Mouse (Mus musculus): ENCODE data around the gene Ip6k2. TPM values are rescaled to one million over a fixed set of nuclear protein-coding genes. Genes with fewer than 3 reads are reported as not detected.

The Ip6k2 gene
- polyA plus RNA-seq, 1 experiment, result 93.8 TPM

- Histone ChIP-seq H3K4me1 (ENCODE audit: control insufficient read depth, insufficient read depth, low read length) (no peaks in the 10 kb centered on the region), H3K4me3 (ENCODE audit: insufficient read depth, low read length) (peak within 1 kb of the TSS; percentile 25), H3K27ac (ENCODE audit: insufficient read depth, low read length) (no peak within 1 kb of the TSS)
- TF ChIP-seq POLR2A (IDR thresholded peaks at IDR 0.05; ENCODE audit: low read depth, low read length) (no peak), CTCF (IDR thresholded peaks at IDR 0.05; ENCODE audit: borderline replicate concordance, insufficient read depth, low read length) (no peak)
Observed at GRCm38 (mm10) chr9:108825820-108826699, 42.5 kb downstream of the Ip6k2 start, which contains the start of gene Celsr3. Celsr3 (plus strand) TSS chr9:108826320.

GRCm38 (mm10) chr9:108826700-108827340 lies 43.2 kb downstream of the Ip6k2 start:
- TF ChIP-seq POLR2A (IDR thresholded peaks at IDR 0.05; ENCODE audit: low read depth, low read length), result no peak
- no peak for TF ChIP-seq CTCF (IDR thresholded peaks at IDR 0.05; ENCODE audit: borderline replicate concordance, insufficient read depth, low read length)
- Histone ChIP-seq H3K27ac (ENCODE audit: insufficient read depth, low read length) (no peak overlapping the region), H3K4me1 (ENCODE audit: control insufficient read depth, insufficient read depth, low read length) (no peaks in the 10 kb centered on the region), H3K4me3 (ENCODE audit: insufficient read depth, low read length) (peak overlapping the region; percentile 25)

- Histone ChIP-seq H3K27ac (ENCODE audit: insufficient read depth, low read length) (no peak overlapping the region), H3K4me3 (ENCODE audit: insufficient read depth, low read length) (peak overlapping the region; percentile 25; the same call in 1 of the 2 replicates), H3K4me1 (ENCODE audit: control insufficient read depth, insufficient read depth, low read length) (no peaks in the 10 kb centered on the region)
- peak; percentile 23; the same call in 1 of the 2 replicates for TF ChIP-seq CTCF (IDR thresholded peaks at IDR 0.05; ENCODE audit: borderline replicate concordance, insufficient read depth, low read length)
- no peak for TF ChIP-seq POLR2A (IDR thresholded peaks at IDR 0.05; ENCODE audit: low read depth, low read length)
Observed at GRCm38 (mm10) chr9:108827454-108827853, 43.9 kb downstream of the Ip6k2 start.

GRCm38 (mm10) chr9:108827906-108828305 lies 44.3 kb downstream of the Ip6k2 start:
- no peak overlapping the region for H3K4me3 ChIP-seq (ENCODE audit: insufficient read depth, low read length)
- H3K27ac ChIP-seq (ENCODE audit: insufficient read depth, low read length), result no peak overlapping the region
- TF ChIP-seq POLR2A (IDR thresholded peaks at IDR 0.05; ENCODE audit: low read depth, low read length), result no peak
- no peak for TF ChIP-seq CTCF (IDR thresholded peaks at IDR 0.05; ENCODE audit: borderline replicate concordance, insufficient read depth, low read length)
- H3K4me1 ChIP-seq (ENCODE audit: control insufficient read depth, insufficient read depth, low read length), result no peaks in the 10 kb centered on the region

GRCm38 (mm10) chr9:108831637-108832036 lies 48.0 kb downstream of the Ip6k2 start:
- TF ChIP-seq POLR2A (IDR thresholded peaks at IDR 0.05; ENCODE audit: low read depth, low read length) (no peak), CTCF (IDR thresholded peaks at IDR 0.05; ENCODE audit: borderline replicate concordance, insufficient read depth, low read length) (no peak)
- H3K4me3 ChIP-seq (ENCODE audit: insufficient read depth, low read length), result peak overlapping the region; percentile 48; the same call in 1 of the 2 replicates
- no peaks in the 10 kb centered on the region for H3K4me1 ChIP-seq (ENCODE audit: control insufficient read depth, insufficient read depth, low read length)
- H3K27ac ChIP-seq (ENCODE audit: insufficient read depth, low read length), result no peak overlapping the region

- Histone ChIP-seq H3K4me1 (ENCODE audit: control insufficient read depth, insufficient read depth, low read length) (no peaks in the 10 kb centered on the region), H3K4me3 (ENCODE audit: insufficient read depth, low read length) (peak overlapping the region; percentile 48), H3K27ac (ENCODE audit: insufficient read depth, low read length) (no peak overlapping the region)
- TF ChIP-seq CTCF (IDR thresholded peaks at IDR 0.05; ENCODE audit: borderline replicate concordance, insufficient read depth, low read length) (no peak), POLR2A (IDR thresholded peaks at IDR 0.05; ENCODE audit: low read depth, low read length) (no peak)
Observed at GRCm38 (mm10) chr9:108832390-108833108, 49.0 kb downstream of the Ip6k2 start.

- TF ChIP-seq CTCF (IDR thresholded peaks at IDR 0.05; ENCODE audit: borderline replicate concordance, insufficient read depth, low read length), result peak; percentile 26; the same call in 1 of the 2 replicates
- no peak for TF ChIP-seq POLR2A (IDR thresholded peaks at IDR 0.05; ENCODE audit: low read depth, low read length)
- H3K4me3 ChIP-seq (ENCODE audit: insufficient read depth, low read length), result no peak overlapping the region
- no peak overlapping the region for H3K27ac ChIP-seq (ENCODE audit: insufficient read depth, low read length)
- no peaks in the 10 kb centered on the region for H3K4me1 ChIP-seq (ENCODE audit: control insufficient read depth, insufficient read depth, low read length)
Observed at GRCm38 (mm10) chr9:108842989-108843388, 59.4 kb downstream of the Ip6k2 start.

- no peak overlapping the region for H3K27ac ChIP-seq (ENCODE audit: insufficient read depth, low read length)
- H3K4me1 ChIP-seq (ENCODE audit: control insufficient read depth, insufficient read depth, low read length), result no peaks in the 10 kb centered on the region
- no peak overlapping the region for H3K4me3 ChIP-seq (ENCODE audit: insufficient read depth, low read length)
- TF ChIP-seq CTCF (IDR thresholded peaks at IDR 0.05; ENCODE audit: borderline replicate concordance, insufficient read depth, low read length) (no peak), POLR2A (IDR thresholded peaks at IDR 0.05; ENCODE audit: low read depth, low read length) (no peak)
Observed at GRCm38 (mm10) chr9:108845390-108845789, 61.8 kb downstream of the Ip6k2 start.

GRCm38 (mm10) chr9:108847374-108847773 lies 63.8 kb downstream of the Ip6k2 start:
- H3K4me3 ChIP-seq (ENCODE audit: insufficient read depth, low read length), result no peak overlapping the region
- no peak for TF ChIP-seq POLR2A (IDR thresholded peaks at IDR 0.05; ENCODE audit: low read depth, low read length)
- no peak for TF ChIP-seq CTCF (IDR thresholded peaks at IDR 0.05; ENCODE audit: borderline replicate concordance, insufficient read depth, low read length)
- no peaks in the 10 kb centered on the region for H3K4me1 ChIP-seq (ENCODE audit: control insufficient read depth, insufficient read depth, low read length)
- no peak overlapping the region for H3K27ac ChIP-seq (ENCODE audit: insufficient read depth, low read length)

Measured in embryonic fibroblast, embryonic 13.5 days (primary cell).